Mouse (Mus musculus): Measurements from ENCODE around the gene Asna1.

Asna1 gene

DNA sequence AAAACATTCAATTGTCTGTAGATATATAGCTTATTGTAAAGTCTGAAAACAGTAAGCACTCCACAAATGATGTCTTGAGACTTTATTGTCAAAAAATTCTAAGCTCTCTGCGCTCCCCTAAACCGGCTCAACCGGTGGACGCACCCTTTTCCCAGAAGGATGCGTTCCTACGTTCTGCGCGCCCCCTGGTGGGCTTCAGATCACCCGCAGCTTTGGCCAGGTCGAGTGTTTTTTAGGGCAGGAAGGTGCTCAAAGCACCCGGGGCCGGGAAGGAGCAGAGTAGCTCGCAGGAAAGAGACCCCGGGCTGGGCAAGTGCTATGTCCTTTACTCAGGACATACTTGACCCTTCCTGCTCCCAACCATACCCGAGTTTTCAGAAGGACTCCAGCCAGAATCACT lies 35.3 kb downstream of the Asna1 start:
- peak; percentile 92 for DNase-seq (ENCODE audit: low spot score)

DNA sequence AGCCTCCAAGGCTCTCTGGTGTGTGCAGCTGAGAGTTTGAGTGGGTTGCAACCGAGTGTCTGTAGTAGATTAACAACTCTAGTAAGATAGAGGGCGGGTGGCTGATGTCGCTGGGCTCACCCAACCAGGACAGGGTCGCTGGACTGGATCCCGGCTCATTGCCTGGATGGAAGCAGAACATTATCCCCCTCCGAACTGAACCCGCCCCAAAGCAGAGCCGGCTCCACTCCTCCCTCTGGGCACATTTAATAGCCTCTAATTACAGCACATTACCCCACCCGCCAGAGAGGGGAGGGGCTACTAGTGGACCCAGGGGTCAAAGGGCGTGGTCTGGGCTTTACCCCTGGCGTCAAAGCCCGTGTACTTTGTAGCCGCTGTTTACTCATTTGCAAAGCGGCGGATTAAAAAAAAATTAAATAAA lies 35.8 kb downstream of the Asna1 start:
- no peak for DNase-seq (ENCODE audit: low spot score)

DNA sequence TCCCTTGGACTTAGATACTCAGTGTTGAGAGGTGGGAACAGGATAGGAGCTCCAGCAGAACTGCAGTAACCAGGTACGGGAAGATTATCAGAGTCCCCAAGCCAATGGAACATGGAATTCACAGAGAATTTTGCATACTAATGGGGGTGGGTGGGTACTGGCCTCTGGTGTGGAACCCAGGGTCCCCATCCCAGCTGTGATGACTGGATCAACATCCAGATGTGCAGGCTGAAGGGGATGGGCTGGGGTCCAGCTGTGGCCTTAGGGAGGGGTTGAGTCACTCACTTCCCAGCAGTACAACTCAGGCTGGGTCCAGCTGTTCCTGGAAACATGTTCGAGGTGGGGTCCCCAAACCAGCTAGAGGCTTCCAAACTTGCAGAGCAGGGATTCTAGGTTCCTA lies 37.2 kb downstream of the Asna1 start:
- no peak for DNase-seq (ENCODE audit: low spot score)

DNA sequence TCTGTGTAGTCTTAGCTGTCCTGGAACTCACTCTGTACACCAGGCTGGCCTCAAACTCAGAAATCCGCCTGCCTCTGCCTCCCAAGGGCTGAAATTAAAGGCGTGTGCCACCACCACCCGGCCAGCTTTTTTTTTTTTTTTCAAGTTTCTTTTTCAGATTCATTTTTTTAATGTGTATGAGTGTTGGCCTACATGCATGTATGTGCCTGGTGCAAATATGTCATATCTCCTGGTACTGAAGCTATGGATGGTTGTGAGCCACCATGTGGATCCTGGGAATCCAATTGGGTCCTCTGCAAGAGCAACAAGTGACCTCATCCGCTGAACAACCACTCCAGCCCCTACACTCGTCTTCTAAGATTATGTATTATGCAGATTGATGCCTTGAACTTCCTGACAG lies 37.7 kb downstream of the Asna1 start:
- DNase-seq (ENCODE audit: low spot score) = no peak

DNA sequence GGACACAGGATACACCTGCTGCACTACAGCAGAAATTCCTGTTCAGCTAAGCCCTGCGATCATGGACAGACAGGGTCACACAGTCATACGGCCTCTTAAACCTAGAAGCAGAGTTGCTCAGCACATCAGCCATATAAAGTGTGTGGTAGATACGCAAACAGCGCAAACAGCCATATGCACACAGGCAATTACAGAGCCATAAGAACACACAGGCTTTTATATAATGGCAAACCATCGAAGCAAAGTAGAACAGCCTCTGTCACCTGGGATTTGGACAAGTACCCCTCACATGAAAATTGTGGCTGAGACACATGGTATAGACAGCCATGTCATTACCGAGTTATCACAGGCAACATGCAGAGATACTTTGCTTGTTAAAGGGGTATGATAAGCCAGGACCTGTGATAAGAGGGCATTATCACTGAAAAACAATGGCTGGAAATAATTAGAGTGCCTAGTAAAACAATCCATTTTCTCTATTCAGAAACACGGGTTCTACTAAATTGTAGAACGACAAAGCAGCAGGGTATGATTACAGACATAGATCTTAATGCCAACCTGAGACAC lies 38.6 kb downstream of the Asna1 start:
- no peak for DNase-seq (ENCODE audit: low spot score)

DNA sequence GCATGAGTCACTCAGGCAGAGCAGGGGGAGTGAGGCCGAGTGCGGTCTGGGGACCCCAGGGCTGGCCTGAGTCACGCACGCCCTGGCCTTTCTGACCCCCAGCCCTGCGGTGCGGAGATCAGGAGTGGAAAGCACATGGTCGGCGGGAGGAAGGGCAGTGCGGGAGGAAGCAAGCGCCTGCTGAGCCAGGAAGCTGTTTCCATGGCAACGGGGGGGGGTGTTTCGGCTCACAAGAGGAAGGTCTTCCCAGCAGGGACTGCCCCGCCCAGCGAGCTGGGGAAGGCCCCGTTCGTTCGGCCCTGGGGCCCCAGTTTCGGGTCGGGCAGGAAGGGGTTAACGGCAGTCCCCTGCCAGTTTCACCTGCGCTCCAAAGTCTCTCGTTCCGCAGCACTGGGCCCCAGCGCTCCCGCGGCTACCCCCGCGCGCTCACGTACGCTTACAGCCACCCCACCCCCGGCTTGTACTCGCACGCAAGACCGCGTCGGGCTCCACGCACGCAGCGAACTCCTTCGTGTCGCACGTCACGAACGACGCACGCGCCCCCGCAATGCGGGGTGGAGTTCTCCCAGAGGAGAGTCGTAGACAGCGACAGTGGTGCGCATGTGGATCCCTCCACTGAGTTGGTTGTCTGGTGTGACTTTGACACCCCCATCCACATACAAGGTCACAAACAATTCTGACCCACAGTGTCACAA lies 39.2 kb downstream of the Asna1 start:
- DNase-seq (ENCODE audit: low spot score) = no peak

DNA sequence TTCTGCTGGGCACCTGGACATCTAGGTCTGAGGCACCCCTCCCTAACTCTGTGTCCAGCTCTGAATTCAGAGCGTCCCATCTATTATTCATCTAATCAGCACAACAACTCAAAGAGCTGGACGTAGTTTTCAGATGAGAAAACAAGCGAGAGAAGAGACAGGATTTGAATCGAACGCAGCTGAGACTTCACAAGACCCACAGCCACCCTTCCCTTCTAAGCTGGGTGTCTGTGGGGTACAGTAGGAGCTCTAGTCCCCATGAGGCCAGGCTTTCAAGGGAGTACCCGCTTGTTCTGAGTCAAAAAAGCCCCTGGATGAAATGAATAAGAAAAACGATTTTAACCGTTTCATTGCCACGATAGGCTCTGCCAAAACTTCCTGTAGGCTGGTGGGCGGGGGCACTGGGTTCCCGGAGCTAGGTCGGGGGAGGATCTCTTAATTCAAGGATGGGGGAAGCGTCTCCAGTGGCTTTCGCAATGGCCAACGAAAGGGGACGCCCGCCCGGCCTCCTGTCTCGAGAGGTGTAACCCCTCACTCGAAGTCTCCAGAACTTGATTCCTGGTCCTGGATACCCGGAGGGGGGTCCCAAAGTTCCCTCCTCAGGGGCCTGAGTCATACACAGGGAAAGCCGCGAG lies 39.9 kb downstream of the Asna1 start:
- no peak for DNase-seq (ENCODE audit: low spot score)

DNA sequence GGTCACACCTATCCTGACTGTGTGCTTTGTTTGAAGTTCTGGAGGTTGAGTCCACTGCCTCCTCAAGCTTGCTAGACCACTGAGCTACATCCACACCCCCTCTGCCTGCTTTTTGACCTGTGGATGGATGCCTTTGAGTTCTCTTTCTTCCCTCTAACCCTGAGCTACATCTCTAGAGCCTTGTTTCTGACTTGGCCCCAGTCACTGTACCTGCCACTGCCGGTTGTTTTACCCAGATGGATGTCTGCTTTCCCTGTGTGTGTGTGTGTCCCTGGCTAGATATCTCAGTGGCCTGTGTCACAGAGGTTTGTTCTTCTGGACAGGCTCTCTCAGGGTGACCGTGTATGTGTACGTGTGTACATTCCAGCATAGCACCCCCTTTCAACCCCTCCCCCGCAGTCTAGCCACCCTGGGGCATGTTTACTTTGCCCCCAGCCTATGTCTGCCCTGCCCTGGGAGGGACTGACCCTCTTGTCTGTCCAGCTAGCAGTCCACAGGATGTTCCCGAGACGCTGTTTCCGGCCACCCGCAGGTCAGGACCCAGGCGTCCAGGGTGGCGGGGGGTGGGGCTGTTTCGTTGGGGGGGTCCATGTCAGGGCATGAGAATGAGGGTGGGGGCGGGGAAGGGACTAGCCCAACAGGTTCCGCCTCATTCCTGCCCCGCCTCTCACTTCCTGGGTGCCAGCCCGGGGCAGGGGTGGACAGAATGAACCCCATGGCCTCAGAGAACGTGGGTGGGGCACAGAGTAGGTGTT lies 40.6 kb downstream of the Asna1 start:
- no peak for DNase-seq (ENCODE audit: low spot score)

DNA sequence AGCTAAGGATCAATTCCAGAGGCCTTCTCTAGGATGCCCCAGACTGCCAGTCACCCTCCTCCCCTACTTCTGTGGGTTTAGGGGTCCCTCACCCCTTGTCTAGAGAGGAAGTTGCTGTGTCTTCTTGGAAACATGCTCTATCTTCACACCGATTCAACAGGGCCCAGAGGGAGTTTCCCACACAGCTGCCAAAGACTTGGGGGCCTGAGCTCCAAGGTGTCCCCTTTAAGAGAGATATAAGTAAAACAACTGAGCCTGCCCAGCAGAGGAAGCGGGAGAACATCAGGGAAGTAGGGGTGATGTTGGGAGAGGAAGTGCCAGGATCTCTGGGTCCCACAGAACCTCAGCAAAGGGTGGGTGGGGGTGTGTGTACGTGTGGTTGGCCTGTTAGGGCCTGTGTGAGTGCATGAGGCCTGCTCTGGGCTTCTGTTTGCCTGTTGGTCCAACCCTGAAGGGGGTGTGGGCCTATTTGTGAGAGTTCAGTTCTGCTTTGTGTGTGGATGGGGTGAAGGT lies 42.5 kb downstream of the Asna1 start:
- DNase-seq (ENCODE audit: low spot score) = no peak

DNA sequence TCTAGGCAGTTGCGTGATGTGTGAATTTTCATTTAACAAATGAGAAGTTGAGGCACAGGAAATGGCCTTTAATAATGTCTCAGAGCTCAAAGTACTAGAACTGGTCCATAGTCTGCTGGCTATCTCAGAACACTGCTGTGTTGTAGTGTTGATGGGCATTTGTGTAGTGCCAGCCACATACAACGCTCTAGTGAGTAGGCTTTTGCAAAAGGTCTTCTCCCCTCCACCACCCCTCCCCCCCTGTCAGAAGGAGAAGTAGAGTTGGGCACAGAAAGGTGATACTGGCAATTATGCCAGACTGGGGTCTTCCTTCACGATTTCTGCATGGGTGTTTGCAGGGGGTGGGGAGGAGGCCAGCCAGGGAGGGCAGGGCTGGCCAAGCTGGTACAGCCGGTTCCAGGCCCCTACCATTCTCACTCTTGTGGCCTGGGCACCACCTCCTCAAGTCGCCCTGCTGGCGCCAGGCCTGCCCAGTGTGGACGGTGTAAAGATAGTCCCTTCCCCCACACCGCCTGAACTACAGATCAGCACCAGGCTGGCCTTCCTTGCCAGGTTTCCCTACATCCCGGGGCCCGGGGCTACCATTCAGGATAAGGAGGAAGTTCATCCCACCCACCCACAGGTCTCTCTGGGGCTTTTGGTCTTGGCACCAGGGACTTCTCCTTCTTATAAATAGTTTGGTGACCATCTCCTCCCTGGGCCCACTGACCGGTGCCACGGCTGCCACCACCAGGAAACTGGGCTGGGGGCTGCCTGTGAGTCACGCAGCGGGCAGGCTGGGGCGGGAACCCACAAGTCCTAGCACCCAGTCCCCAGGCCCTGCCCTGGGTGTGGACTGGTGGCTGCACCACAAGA lies 43.2 kb downstream of the Asna1 start:
- no peak for DNase-seq (ENCODE audit: low spot score)

DNA sequence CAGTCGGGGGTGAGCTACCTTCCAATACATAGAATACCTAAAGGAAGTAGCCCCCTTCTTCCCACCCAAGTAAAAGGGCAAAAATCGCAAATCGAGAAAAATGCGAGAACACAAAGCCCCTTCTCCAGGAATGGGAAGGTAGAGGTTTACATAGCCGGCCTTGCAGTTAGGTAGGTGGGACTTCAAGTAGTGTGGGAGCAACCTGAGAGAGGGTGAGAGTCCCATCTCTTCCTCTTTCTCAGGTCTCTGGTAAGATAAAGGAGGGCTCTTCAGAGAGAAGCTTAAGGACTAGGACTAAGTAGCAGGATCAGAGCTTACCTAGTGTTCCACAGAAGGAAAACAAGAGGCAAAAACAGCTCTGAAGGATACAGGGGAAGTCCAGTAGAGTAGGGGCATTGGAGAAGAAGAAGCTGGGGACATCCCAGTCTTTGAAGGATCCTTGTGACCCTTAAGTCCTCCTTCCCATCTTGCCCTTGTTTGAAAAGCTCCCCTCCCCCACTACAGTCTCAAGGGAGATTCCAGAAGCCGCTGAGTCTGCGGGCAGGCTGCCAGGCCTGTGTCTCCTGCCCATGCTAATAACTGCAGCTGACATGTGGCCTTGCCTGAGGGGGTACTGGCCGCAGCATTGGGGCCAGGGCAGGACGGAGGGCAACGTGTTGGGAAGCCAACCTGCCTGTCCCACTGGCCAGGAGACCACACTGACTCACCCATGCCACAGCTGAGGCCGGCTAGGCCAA lies 44.3 kb downstream of the Asna1 start:
- DNase-seq (ENCODE audit: low spot score) = no peak

DNA sequence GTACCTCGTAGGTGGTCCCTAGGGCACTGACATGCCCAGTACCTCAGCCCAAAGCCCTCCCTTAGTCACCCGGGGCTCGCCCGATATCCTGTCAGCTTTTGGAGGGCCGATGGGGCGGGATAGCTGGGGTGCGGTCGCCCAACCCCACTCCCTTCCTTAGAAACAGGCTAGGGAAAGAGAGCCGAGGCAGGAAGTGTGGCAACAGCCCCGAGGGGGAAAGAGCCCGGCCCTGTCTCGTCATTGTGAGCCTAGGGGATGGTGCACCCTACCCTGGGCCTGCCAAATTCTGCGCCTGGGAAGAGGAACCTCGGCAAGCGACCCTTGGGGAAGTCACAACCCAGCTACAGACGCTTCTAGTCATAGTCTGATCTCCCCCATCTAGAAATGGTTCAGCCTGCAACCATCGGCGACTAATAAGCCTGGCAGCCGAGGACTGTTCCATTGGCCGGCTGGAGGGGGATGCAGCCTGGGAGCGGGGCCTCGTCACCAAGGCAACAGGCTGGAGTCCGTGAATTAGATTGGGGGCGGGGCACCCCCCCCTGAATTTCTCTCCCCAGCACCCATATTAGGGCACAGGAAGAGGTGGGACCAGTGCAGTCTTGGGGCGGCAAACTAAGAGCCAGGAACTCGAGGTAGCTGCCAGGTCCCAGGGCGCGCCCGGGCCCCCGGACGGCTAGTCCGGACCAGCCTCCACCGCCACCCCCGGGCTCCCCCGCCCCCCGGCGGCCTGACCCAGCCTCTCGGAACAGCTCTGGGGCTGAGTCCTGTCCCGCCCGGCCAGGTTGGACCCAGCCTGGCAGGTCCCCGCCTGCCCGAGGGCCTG lies 45.3 kb downstream of the Asna1 start:
- peak; percentile 79 for DNase-seq (ENCODE audit: low spot score)

DNA sequence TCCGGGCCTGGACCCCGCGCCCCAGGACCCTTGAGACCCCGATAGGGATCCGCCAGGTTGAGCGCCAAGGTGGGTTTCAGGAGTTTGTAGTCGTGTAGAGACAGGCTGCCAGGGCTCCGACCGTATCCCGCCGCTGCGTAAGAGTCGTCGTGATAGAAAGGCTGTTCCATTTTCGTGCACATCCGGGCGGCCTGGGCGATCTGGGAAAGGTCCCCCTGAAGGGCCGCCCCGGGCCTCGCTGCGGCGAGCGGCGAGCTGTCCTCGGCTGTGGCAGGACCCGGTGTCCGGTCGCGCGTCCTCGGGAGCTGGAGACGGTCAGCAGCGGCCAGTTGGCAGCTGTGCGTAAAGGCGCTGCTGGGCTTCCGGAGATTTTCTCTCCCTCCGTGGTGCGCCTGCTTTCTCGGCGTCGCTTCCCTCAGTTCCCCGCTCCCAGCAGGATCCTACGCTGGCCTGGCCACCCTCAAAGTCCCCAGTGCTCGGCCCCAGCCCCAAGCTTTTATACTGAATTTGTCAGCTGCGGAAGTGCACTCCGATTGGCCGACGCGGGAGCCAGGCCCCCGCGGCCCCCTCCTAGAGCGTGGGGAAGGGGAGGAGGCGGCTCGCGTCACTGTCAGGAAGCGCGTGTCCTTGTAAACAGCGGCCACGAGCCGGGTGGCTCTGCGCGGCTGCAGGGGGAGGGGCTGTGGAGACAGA lies 46.7 kb downstream of the Asna1 start, which contains the start of gene Junb:
TSS of gene Junb (minus strand) at position 471 of the 693 bp plus-strand sequence.
- DNase-seq (ENCODE audit: low spot score) = peak; percentile 82

DNA sequence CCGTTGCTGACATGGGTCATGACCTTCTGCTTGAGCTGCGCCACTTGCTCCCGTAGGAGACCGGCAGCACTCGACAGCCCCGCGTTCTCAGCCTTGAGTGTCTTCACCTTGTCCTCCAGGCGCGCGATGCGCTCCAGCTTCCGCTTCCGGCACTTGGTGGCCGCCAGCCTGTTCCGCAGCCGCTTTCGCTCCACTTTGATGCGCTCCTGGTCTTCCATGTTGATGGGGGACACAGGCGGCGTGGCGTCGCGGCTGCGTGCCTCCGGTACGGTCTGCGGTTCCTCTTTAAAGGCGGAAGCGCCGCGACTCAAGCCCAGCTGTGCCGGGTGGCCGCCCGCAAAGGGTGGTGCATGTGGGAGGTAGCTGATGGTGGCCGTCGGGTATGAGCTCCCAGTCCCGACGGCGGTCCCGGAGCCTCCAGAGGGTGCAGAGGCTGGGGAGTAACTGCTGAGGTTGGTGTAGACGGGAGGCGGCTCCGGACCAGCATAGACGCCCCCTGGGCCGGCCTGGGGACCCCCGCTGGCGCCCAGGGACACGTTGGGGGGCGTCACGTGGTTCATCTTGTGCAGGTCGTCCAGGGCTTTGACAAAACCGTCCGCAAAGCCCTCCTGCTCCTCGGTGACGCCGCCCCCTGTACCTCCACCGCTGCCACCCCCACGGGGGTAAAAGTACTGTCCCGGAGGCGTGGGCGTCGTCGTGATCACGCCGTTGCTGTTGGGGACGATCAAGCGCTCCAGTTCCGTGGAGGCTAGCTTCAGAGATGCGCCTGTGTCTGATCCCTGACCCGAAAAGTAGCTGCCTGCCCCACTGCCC lies 47.4 kb downstream of the Asna1 start:
- DNase-seq (ENCODE audit: low spot score) = no peak

DNA sequence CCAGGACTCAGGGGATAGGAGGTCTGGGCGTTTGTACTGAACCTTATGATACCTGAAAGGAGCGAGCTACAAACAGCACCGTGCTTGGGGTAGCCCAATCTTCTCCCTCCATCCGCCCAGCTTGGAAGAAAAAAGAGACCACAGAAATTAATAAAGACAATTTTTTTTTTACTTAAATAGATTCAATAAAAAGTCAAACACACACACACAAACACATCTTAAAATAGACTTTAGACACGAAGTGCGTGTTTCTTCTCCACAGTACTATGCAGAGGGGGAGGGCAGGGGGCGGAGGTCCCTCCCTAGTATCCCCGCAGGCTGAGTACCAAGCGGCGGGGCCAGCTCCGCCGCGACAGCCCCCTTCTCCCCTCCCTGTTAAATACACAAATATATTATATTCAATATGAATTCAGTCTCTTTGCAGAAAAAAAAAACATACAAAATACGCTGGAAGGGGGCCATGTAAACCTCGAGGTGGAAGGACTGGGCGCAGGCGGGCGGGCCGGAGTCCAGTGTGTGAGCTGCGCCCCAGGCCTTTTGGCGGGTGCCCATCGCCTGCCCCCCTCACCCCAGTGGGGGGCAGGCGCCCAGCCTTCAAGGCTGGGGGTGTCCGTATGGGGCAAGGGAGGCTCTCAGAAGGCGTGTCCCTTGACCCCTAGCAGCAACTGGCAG lies 48.2 kb downstream of the Asna1 start:
- DNase-seq (ENCODE audit: low spot score) = no peak

DNA sequence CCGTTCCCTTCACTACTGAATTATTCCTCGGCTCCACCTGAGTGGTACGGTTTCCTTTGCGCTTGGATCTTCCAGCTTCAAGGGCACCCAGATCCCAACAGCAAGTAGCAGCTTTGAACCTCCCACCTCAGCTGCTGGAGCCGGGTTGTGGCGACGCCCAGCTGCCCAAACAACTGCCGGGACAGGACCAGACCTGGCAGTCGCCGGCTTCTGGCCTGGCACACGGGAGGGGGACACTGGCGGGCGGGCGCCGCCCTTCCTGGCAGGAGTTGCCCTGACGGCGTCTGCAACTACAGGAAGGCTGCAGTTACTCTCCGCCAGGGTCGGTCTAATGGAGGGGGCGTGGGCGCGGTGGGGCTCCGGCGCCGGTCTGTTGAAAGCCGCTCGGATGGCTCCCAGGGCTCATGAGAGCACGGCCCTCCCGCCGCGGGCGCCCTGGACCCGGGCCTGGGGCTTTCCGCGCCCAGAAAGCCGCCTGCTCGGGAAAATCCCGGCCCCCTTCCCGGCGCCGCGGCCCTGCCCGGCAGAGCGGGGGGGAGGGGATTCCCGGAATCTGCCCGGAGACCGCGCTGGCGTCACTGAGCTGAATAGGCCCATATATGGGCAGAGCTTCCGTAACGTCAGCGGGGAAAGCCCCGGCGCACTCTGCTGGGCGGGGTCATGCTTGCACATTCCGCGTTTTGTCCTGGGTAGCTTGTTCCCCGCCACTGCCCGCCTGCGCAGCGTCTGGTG lies 48.9 kb downstream of the Asna1 start:
- DNase-seq (ENCODE audit: low spot score) = peak; percentile 90

DNA sequence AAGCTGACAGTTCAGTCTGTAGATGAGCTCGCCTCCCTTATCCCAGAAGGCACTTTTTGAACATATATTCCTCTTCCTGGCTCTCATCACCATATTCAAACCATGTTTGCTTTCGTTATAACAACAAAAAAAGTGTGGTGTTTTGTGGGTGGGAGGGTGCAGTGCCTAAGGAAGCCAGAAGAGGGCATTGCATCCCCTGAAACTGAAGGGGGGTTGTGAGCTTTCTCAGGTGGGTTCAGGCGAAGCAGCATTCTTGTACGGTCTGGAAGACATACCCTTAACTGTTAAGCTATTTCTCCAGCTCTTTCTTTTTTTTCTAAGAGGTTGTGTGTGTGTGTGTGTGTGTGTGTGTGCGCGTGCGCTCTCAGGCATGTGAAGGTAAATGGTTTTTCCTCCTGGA lies 49.6 kb downstream of the Asna1 start:
- DNase-seq (ENCODE audit: low spot score) = no peak

All from ovary, postnatal 14 days (tissue).